Mouse (Mus musculus) lung, adult 2 months (tissue): ENCODE measurements around the gene Med29.

Experiments used
- CTCF ChIP-seq: fragments of 200-500 bp; IDR thresholded peaks from 2 replicates; pipeline ENCODE4 v1.5.1; 2011; ENCODE audit warnings: mild to moderate bottlenecking, low read length, control low read depth; ENCODE audit not compliant: insufficient read depth
- POLR2A ChIP-seq: fragments of 200-500 bp; IDR thresholded peaks from 2 replicates; pipeline ENCODE4 v1.6.1; 2011; ENCODE audit warnings: low read depth, mild to moderate bottlenecking, control low read depth, low read length, borderline replicate concordance; ENCODE audit errors: extremely low read depth

DNA sequence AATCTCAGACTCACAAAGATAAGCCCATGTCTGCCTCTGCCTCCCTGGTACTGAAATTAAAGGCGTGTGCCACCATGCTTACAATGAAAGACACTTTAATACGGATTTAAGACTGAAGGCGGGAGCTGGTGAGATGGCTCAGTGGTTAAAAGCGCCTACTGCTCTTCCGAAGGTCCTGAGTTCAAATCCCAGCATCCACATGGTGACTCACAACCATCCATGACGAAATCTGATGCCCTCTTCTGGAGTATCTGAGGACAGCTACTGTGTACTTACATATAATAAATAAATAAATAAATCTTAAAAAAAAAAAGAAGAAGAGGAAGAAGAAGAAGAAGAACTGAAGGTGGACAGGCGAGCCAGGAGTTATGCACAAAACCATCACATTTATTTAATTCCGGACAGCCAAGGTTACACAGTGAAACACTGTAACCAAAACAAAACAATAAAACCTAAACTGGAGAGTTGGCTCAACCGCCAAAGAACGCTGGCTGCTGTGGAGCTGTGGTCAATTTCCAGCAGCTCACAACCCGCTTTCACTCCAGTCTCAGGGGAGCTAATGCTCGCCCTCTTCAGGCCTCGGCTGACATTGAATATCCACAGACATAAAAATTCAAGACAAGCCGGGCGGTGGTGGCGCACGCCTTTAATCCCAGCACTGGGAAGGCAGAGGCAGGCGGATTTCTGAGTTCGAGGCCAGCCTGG, 53.1 kb downstream of the Med29 start:
- TF ChIP-seq POLR2A = no peak
- peak; percentile 21; the same call in 1 of the 2 replicates for TF ChIP-seq CTCF
